Mouse (Mus musculus) heart, adult 2 months (tissue): ENCODE measurements around the gene Leng1.

ENCODE experiments used
- CTCF ChIP-seq: fragments of 200-600 bp; IDR thresholded peaks from 2 replicates; pipeline ENCODE4 v1.8.1; 2022; ENCODE audit warnings: antibody characterized with exemption, mild to moderate bottlenecking, moderate library complexity
- EP300 ChIP-seq: fragments of 200-500 bp; IDR thresholded peaks from 2 replicates; pipeline ENCODE4 v1.6.1; 2011; ENCODE audit warnings: low read depth, low read length, control low read depth; ENCODE audit not compliant: insufficient read depth
- POLR2A ChIP-seq: fragments of 200-500 bp; IDR thresholded peaks from 2 replicates; pipeline ENCODE4 v1.6.1; 2011; ENCODE audit warnings: mild to moderate bottlenecking, low read depth, low read length, control low read depth; ENCODE audit not compliant: insufficient read depth

DNA sequence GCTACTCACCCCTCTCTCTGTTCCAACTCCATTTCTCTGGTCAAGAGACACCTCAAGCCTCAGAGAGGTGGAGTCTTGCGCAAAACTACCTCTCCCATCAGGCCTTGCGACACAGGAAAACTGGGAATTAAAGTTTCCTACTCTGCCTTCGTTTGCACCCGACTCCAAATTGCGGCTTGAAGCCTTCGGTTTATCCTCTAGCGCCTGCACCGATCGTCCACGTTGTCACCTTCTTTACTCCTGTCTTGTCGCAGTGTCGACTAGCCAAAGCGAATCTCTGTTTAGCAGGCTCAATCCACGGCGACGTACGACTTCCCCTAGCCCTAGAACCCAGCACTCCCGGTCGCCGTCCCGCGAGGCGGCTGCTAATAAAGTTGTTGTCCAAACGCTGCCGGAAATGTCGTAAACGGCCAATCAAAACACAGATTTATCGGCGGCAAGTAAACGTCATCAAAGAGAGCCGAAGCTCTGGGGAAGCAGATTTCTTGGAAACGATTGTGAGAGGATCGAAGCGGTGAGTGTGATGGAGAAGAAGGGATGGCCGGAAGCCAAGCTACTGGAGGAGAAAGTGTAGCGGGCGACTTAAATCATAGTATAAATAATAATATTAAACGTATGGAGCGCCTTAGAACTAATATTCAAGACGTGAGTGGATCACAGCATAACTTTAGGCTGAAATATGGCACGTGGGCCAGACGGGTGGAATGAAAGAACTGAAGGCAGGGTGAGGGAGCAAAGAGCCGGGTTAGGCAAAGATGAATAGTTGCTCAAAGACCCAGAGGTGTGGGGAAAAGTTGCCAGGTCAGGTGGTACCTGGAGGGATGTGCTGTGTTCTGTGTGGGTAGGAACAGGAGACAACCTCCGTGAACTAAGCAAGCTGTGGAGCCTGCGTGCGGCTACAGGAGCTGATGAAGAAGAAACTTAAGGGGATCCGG lies 35.8 kb downstream of the Leng1 start, which contains the start of the genes Tfpt and Prpf31:
- no peak for TF ChIP-seq CTCF
- TF ChIP-seq POLR2A: peak; percentile 73
- peak; percentile 66; the same call in 1 of the 2 replicates for TF ChIP-seq EP300
